Mouse (Mus musculus): ENCODE measurements around the gene Hfe.

DNA sequence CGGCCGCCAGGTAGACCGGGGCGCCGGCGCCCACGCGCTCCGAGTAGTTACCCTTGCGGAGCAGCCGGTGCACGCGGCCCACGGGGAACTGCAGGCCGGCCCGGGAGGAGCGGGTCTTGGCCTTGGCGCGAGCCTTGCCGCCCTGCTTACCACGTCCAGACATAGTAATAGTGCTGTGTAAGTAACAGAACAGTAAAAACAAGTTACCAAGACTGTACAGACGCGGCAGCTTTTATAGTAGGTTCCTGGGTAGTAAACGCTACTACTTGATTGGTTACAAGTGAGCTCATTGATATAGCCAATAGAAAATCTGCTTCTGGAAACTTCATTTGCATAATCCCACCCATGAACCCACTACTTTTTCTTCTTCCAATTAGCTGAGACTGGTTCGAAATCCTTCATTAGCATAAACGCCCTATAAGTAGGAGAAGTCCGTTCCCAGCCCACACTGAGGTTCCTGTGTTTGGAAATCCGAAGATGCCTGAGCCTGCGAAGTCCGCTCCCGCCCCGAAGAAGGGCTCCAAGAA is 26.8 kb downstream of the Hfe start, which contains the start of the genes Hist1h2ac and Hist1h2bc:
- no peak for TF ChIP-seq POLR2A (IDR thresholded peaks at IDR 0.05; ENCODE audit: borderline replicate concordance, low read depth, low read length)
- no peak for TF ChIP-seq CTCF (IDR thresholded peaks at IDR 0.05; ENCODE audit: low read depth, low read length)
